Mouse (Mus musculus): Measurements from ENCODE around the gene Ddost. TPM values are rescaled to one million over a fixed set of nuclear protein-coding genes. Genes with fewer than 3 reads are reported as not detected.
A peak's percentile ranks its signal among the peaks of the same experiment; 100 is the strongest.

The Ddost gene
- polyA plus RNA-seq, 1 experiment from 2014 or later = 232 TPM

DNA sequence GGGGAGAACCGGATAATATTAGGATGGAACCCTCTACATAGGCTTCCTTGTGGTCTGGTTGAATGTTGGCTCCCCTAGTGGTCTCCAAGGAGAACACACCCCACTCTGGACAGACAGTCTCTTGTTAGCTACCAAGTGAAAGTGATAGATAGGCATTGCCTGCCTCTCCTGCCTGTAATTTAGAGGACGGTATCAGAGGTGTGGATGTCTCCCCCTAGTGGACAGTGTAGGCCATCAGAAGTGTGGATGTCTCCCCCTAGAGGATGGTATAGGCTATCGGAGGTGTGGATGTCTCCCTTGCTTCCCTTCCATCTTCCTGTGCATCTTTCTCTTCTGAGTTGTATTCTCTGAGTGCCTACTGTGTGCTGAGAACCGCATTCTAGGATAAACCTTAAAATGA, 21.7 kb upstream of the Ddost start:
- Histone ChIP-seq H3K4me3 (ENCODE audit: low read length) (no peak overlapping the region), H3K27me3 (replicated peaks; ENCODE audit: control insufficient read depth, insufficient read depth, low read length) (no peaks in the 10 kb centered on the region), H3K4me1 (ENCODE audit: control insufficient read depth, insufficient read depth, low read depth, low read length) (no peaks in the 10 kb centered on the region), H3K36me3 (ENCODE audit: control insufficient read depth, insufficient read depth, low read length) (no peaks in the 10 kb centered on the region), H3K9ac (ENCODE audit: low read depth, low read length) (no peak overlapping the region), H3K4me2 (ENCODE audit: low read length) (no peak overlapping the region), H3K27ac (ENCODE audit: low read depth, low read length) (no peak overlapping the region), H3K9me3 (ENCODE audit: control insufficient read depth, low read length) (no peaks in the 10 kb centered on the region)
- ATAC-seq = peak; percentile 62
- 31% methylated on average over 4 of the region's 4 CpGs for WGBS

DNA sequence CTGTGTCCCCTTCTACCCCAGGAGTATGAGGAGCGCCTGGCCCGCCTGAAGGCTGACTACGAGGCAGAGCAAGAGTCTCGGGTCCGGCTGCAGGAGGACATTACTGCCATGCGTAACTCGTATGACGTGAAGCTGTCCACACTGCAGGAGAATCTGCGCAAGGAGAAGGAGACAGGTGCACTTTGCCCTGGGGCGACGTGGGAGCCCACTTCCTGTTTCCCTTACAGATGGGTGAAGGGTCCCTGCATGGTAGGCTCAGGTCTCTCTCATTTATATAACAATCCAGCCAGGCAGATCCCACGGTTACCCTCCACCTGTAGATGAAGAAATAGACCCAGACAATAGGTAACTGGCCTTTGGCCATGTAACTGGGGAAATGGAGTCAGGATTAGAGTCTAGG, 18.1 kb upstream of the Ddost start:
- no peak overlapping the region for H3K4me3 ChIP-seq (ENCODE audit: low read length)
- no peaks in the 10 kb centered on the region for H3K36me3 ChIP-seq (ENCODE audit: control insufficient read depth, insufficient read depth, low read length)
- H3K4me1 ChIP-seq (ENCODE audit: control insufficient read depth, insufficient read depth, low read depth, low read length) = no peaks in the 10 kb centered on the region
- ATAC-seq = no peak
- H3K9ac ChIP-seq (ENCODE audit: low read depth, low read length) = no peak overlapping the region
- no peaks in the 10 kb centered on the region for H3K27me3 ChIP-seq (replicated peaks; ENCODE audit: control insufficient read depth, insufficient read depth, low read length)
- no peak overlapping the region for H3K27ac ChIP-seq (ENCODE audit: low read depth, low read length)
- WGBS = 86% methylated on average over 12 of the region's 12 CpGs
- no peaks in the 10 kb centered on the region for H3K9me3 ChIP-seq (ENCODE audit: control insufficient read depth, low read length)
- H3K4me2 ChIP-seq (ENCODE audit: low read length) = no peak overlapping the region

DNA sequence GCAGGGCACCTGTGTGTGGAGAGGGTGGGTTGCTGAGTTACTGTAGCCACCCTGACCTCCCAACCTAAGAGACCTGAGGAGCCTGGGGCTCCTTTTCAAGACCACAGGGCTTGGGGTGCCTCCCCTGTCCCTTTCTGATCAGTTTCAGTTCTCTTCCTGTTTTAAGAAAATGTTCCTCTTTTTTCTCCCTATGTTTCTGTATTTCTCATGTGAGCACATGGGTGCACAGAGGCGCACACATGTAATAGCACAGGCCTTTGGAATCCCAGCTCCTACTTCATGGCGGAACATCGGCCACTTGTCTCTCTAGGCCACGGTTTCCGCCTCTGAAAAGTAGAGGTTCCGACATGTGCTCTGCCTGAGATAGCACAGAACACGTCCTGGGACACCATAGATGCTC, 15.8 kb upstream of the Ddost start:
- no peaks in the 10 kb centered on the region for H3K36me3 ChIP-seq (ENCODE audit: control insufficient read depth, insufficient read depth, low read length)
- H3K27me3 ChIP-seq (replicated peaks; ENCODE audit: control insufficient read depth, insufficient read depth, low read length) = no peaks in the 10 kb centered on the region
- no peak for ATAC-seq
- H3K4me1 ChIP-seq (ENCODE audit: control insufficient read depth, insufficient read depth, low read depth, low read length) = peaks cover 5% of the 10 kb centered on the region
- H3K27ac ChIP-seq (ENCODE audit: low read depth, low read length) = no peak overlapping the region
- no peak overlapping the region for H3K4me2 ChIP-seq (ENCODE audit: low read length)
- H3K4me3 ChIP-seq (ENCODE audit: low read length) = no peak overlapping the region
- H3K9me3 ChIP-seq (ENCODE audit: control insufficient read depth, low read length) = no peaks in the 10 kb centered on the region
- no peak overlapping the region for H3K9ac ChIP-seq (ENCODE audit: low read depth, low read length)
- WGBS = 89% methylated on average over 7 of the region's 7 CpGs

DNA sequence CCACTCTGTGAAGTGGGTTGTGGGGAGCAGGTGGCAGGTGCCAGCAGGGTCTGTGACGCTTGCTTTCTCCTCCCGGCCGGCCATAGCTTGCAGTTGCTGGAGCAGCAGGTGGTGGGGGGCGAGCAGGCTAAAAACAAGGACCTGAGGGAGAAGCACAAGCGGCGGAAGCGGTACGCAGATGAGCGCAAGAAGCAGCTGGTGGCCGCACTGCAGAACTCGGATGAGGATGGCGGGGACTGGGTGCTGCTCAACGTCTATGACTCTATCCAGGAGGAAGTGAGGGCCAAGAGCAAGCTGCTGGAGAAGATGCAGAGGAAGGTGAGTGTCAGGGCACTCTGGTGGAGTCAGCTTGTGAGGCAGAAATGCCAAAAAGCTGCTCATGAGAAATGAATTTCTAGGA, 12.5 kb upstream of the Ddost start:
- Histone ChIP-seq H3K36me3 (ENCODE audit: control insufficient read depth, insufficient read depth, low read length) (no peaks in the 10 kb centered on the region), H3K4me1 (ENCODE audit: control insufficient read depth, insufficient read depth, low read depth, low read length) (peaks cover 5% of the 10 kb centered on the region), H3K4me2 (ENCODE audit: low read length) (no peak overlapping the region), H3K9ac (ENCODE audit: low read depth, low read length) (no peak overlapping the region), H3K27me3 (replicated peaks; ENCODE audit: control insufficient read depth, insufficient read depth, low read length) (no peaks in the 10 kb centered on the region), H3K4me3 (ENCODE audit: low read length) (no peak overlapping the region), H3K9me3 (ENCODE audit: control insufficient read depth, low read length) (no peaks in the 10 kb centered on the region), H3K27ac (ENCODE audit: low read depth, low read length) (no peak overlapping the region)
- 84% methylated on average over 13 of the region's 13 CpGs for WGBS
- ATAC-seq = no peak

DNA sequence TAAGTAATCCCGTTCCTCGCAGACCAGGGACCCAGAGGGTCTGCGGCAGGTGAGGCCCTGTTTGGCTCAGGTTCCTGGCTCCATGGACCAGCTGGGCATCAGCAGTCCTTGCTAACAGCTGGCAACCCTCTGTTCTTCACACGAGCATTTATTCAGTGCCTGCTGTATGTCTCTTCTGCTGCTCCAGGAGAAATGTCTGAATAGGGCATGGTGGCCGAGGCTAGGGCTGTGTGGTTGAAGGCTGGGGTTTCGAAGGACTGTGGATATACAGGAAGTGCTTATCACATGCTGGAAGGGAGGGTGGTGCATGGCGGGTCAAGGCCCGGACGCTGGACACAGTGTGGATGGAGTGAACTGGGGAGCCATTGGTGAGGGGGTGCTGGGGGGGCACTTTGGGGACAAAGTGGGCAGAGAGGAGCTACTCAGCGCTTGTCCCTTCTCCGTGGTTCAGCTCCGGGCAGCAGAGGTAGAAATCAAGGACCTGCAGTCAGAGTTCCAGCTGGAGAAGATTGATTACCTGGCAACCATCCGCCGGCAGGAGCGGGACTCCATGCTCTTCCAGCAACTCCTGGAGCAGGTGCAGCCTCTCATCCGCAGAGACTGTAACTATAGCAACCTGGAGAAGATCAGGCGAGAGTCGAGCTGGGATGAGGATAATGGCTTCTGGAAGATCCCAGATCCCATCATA, 11.1 kb upstream of the Ddost start:
- Histone ChIP-seq H3K36me3 (ENCODE audit: control insufficient read depth, insufficient read depth, low read length) (no peaks in the 10 kb centered on the region), H3K4me2 (ENCODE audit: low read length) (peak overlapping the region; percentile 25; the same call in 1 of the 2 replicates), H3K4me3 (ENCODE audit: low read length) (no peak overlapping the region), H3K4me1 (ENCODE audit: control insufficient read depth, insufficient read depth, low read depth, low read length) (peaks cover 5% of the 10 kb centered on the region), H3K9ac (ENCODE audit: low read depth, low read length) (no peak overlapping the region; the same call in 1 of the 2 replicates), H3K27me3 (replicated peaks; ENCODE audit: control insufficient read depth, insufficient read depth, low read length) (0 out of 2 replicates have a peak, but pooled peaks cover 2% of the 10 kb centered on the region), H3K27ac (ENCODE audit: low read depth, low read length) (peak overlapping the region; percentile 89), H3K9me3 (ENCODE audit: control insufficient read depth, low read length) (no peaks in the 10 kb centered on the region)
- peak; percentile 93 for ATAC-seq
- 55% methylated on average over 18 of the region's 18 CpGs for WGBS

DNA sequence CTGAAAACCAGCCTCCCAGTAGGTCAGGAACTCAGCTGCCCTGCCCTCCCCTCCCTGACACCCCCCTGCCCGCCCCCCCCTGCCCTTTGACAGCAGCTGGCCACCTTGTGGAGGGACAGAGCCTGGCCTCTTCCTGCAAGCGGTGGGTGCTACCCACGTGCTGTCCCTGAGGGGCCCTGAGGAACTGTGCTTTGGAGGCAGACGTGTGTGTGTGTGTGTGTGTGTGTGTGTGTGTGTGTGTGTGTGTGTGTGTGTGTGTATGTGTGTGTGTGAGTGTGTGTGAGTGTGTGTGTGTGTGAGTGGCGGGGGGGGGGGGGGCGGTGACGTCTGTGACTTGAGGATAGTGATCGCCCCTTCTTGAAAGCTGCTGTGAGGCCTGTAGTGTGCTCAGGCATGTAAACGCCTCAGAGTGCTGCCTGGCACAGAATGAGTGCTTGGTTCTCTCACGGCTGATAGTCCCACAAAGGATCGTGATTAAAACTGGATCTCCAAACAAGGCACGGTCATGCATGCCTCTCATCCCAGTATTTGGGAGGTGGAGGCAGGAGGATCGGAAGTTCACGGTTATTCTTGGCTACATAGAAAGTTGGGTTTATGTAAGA, 10.5 kb upstream of the Ddost start:
- Histone ChIP-seq H3K9ac (ENCODE audit: low read depth, low read length) (no peak overlapping the region; the same call in 1 of the 2 replicates), H3K4me1 (ENCODE audit: control insufficient read depth, insufficient read depth, low read depth, low read length) (peaks cover 5% of the 10 kb centered on the region), H3K4me3 (ENCODE audit: low read length) (no peak overlapping the region), H3K9me3 (ENCODE audit: control insufficient read depth, low read length) (no peaks in the 10 kb centered on the region), H3K36me3 (ENCODE audit: control insufficient read depth, insufficient read depth, low read length) (no peaks in the 10 kb centered on the region), H3K4me2 (ENCODE audit: low read length) (peak overlapping the region; percentile 25; the same call in 1 of the 2 replicates), H3K27ac (ENCODE audit: low read depth, low read length) (peak overlapping the region; percentile 89), H3K27me3 (replicated peaks; ENCODE audit: control insufficient read depth, insufficient read depth, low read length) (0 out of 2 replicates have a peak, but pooled peaks cover 2% of the 10 kb centered on the region)
- peak; percentile 59 for ATAC-seq
- WGBS = 58% methylated on average over 10 of the region's 14 CpGs

DNA sequence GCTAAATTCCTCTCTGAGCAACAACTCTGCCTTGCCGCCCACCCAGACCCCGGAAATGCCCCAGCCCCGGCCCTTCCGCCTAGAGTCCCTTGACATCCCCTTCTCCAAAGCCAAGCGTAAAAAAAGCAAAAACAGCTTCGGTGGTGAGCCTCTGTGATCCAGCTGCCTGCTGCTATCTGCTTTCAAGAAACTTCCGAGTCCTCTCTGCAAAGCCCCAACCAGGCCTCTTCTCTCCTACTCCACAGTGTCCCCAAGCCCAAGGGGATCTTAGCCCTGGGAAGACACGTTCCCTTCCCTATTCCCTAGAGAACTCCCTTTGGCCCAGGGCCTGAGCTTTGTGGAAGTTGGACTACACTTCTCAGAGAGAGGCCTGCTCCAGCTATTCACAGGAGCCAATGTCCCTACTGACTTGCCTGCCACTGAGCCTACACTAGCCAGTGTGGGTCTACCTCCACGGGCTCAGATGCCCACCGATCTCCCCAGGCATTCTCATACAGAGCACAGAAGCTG, 3.2 kb upstream of the Ddost start:
- no peak overlapping the region for H3K9ac ChIP-seq (ENCODE audit: low read depth, low read length)
- H3K4me1 ChIP-seq (ENCODE audit: control insufficient read depth, insufficient read depth, low read depth, low read length) = peaks cover 18% of the 10 kb centered on the region
- H3K27ac ChIP-seq (ENCODE audit: low read depth, low read length) = no peak overlapping the region
- no peak overlapping the region for H3K4me2 ChIP-seq (ENCODE audit: low read length)
- H3K36me3 ChIP-seq (ENCODE audit: control insufficient read depth, insufficient read depth, low read length) = no peaks in the 10 kb centered on the region
- no peak overlapping the region for H3K4me3 ChIP-seq (ENCODE audit: low read length)
- no peaks in the 10 kb centered on the region for H3K9me3 ChIP-seq (ENCODE audit: control insufficient read depth, low read length)
- no peak for ATAC-seq
- H3K27me3 ChIP-seq (replicated peaks; ENCODE audit: control insufficient read depth, insufficient read depth, low read length) = 0 out of 2 replicates have a peak, but pooled peaks cover 2% of the 10 kb centered on the region
- 85% methylated on average over 10 of the region's 10 CpGs for WGBS

DNA sequence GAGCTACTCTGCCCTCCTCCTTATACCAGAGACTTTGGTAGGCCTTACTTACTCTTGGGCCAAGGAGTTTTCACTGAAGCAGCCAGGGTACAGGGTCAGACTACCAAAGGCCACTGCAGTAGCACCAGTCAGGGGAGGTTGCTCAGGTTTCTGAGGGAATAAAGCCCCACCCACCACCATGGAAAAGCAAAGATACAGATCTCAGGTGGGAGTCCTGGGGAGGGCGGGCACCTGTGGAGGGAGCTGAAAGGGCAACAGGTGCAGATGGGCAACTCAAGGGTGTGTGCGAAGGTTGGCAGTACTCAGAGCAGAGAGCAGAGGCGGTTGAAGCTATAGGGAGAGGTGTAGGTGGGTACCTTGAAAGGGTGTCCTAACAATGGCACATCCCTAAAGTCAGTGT, 1.5 kb upstream of the Ddost start:
- Histone ChIP-seq H3K9ac (ENCODE audit: low read depth, low read length) (no peak overlapping the region), H3K4me2 (ENCODE audit: low read length) (no peak overlapping the region), H3K27ac (ENCODE audit: low read depth, low read length) (no peak overlapping the region), H3K9me3 (ENCODE audit: control insufficient read depth, low read length) (no peaks in the 10 kb centered on the region), H3K4me1 (ENCODE audit: control insufficient read depth, insufficient read depth, low read depth, low read length) (peaks cover 28% of the 10 kb centered on the region), H3K4me3 (ENCODE audit: low read length) (no peak overlapping the region), H3K27me3 (replicated peaks; ENCODE audit: control insufficient read depth, insufficient read depth, low read length) (0 out of 2 replicates have a peak, but pooled peaks cover 1% of the 10 kb centered on the region), H3K36me3 (ENCODE audit: control insufficient read depth, insufficient read depth, low read length) (no peaks in the 10 kb centered on the region)
- 97% methylated on average over 3 of the region's 3 CpGs for WGBS
- no peak for ATAC-seq

DNA sequence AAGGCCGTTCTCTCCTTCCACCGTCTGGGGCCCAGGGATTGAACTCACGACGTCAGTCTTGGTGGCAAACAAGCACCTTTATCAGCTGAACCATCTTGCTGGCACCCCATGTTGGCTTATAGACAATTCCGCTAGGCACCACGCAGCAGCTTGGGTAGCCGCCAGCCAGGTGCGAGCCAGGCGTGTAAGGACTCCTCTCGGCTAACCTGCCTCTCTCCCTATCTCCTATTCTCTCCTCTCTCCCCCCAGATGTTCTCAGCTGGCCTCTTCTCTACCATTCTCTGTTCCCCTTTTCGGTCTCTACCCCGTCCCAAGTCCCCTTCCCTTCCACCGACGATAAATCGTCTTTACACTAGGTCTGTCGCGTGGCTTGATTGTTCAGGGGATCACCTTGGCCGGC, 788 bp upstream of the Ddost start:
- H3K27ac ChIP-seq (ENCODE audit: low read depth, low read length) = peak overlapping the region; percentile 60
- H3K27me3 ChIP-seq (replicated peaks; ENCODE audit: control insufficient read depth, insufficient read depth, low read length) = no peaks in the 10 kb centered on the region
- peak overlapping the region; percentile 80 for H3K4me2 ChIP-seq (ENCODE audit: low read length)
- H3K4me1 ChIP-seq (ENCODE audit: control insufficient read depth, insufficient read depth, low read depth, low read length) = peaks cover 28% of the 10 kb centered on the region
- H3K4me3 ChIP-seq (ENCODE audit: low read length) = peak overlapping the region; percentile 95
- H3K9ac ChIP-seq (ENCODE audit: low read depth, low read length) = peak overlapping the region; percentile 54
- H3K36me3 ChIP-seq (ENCODE audit: control insufficient read depth, insufficient read depth, low read length) = no peaks in the 10 kb centered on the region
- ATAC-seq = no peak
- no peaks in the 10 kb centered on the region for H3K9me3 ChIP-seq (ENCODE audit: control insufficient read depth, low read length)
- WGBS = 18% methylated on average over 18 of the region's 18 CpGs
